Mouse (Mus musculus) liver, postnatal 0 days (tissue): Measurements from ENCODE around the gene Ddx25.
A peak's percentile ranks its signal among the peaks of the same experiment; 100 is the strongest.

ENCODE experiments used
- CTCF ChIP-seq: sonication (generic); IDR thresholded peaks from 2 replicates; pipeline ENCODE4 v1.5.1; 2016; ENCODE audit warnings: antibody characterized with exemption, low read depth
- EP300 ChIP-seq: IDR thresholded peaks from 2 replicates; pipeline ENCODE4 v1.6.1; 2016; ENCODE audit warnings: antibody characterized with exemption, low read depth, mild to moderate bottlenecking

DNA sequence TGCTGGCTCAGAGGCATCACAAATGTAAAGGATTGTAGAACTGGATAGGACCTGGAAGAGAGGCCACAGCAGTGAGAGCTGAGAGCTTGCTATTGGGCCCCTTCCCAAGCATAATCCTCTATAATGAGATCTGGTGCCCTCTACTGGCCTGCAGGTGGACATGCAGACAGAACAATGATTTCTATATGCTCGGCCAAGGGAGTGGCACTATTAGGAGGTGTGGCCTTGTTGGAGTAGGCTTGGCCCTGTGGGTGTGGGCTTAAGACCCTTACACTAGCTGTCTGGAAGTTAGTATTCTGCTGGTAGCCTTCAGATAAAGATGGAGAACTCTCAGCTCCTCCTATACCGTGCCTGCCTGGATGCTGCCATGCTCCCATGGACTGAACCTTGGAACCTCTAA lies 23.2 kb downstream of the Ddx25 start:
- TF ChIP-seq CTCF (peak; percentile 85), EP300 (no peak)
